Mouse (Mus musculus) liver, postnatal 0 days (tissue): ENCODE measurements around the gene Birc5. TPM values are rescaled to one million over a fixed set of nuclear protein-coding genes. Genes with fewer than 3 reads are reported as not detected.
A peak's percentile ranks its signal among the peaks of the same experiment; 100 is the strongest.

Experiments used
- ATAC-seq: fragments of 200-750 bp; cut with Nextera tagmentation; 2 replicates; pipeline ENCODE4 v1.8.0; 2017; ENCODE audit warnings: mild to moderate bottlenecking, moderate library complexity
- DNase-seq: peaks from one replicate; pipeline ENCODE4 v3.0.0-alpha.2; 2016
- H3K27ac ChIP-seq: fragments of 300-500 bp; sonication (generic); 2 replicates; pipeline ENCODE4 v1.5.1; 2014; ENCODE audit warnings: antibody characterized with exemption, moderate library complexity, mild to moderate bottlenecking, low read depth
- H3K27me3 ChIP-seq: fragments of 300-500 bp; sonication (generic); 2 replicates; pipeline ENCODE4 v1.6.1; 2014; ENCODE audit warnings: low read length, control low read depth, mixed read lengths; ENCODE audit not compliant: insufficient read depth
- H3K36me3 ChIP-seq: fragments of 300-500 bp; sonication (generic); replicated peaks from 2 replicates; pipeline ENCODE4 v1.6.1; 2014; ENCODE audit warnings: mild to moderate bottlenecking, control low read depth, low read length, moderate library complexity, mixed read lengths; ENCODE audit not compliant: insufficient read depth
- H3K4me1 ChIP-seq: fragments of 300-500 bp; sonication (generic); 2 replicates; pipeline ENCODE4 v1.6.1; 2014; ENCODE audit warnings: antibody characterized with exemption, mild to moderate bottlenecking, control low read depth; ENCODE audit not compliant: insufficient read depth
- H3K4me2 ChIP-seq: fragments of 300-500 bp; sonication (generic); 2 replicates; pipeline ENCODE4 v1.6.1; 2014; ENCODE audit warnings: low read depth, mild to moderate bottlenecking, low read length, moderate library complexity, mixed read lengths
- H3K4me3 ChIP-seq: fragments of 300-500 bp; sonication (generic); 2 replicates; pipeline ENCODE4 v1.5.1; 2014; ENCODE audit warnings: low read depth, low read length
- H3K9ac ChIP-seq: fragments of 300-500 bp; sonication (generic); replicated peaks from 2 replicates; pipeline ENCODE4 v1.6.1; 2014; ENCODE audit warnings: mild to moderate bottlenecking, moderate library complexity
- H3K9me3 ChIP-seq: fragments of 300-500 bp; sonication (generic); 2 replicates; pipeline ENCODE4 v1.6.1; 2016; ENCODE audit warnings: mild to moderate bottlenecking, control low read depth, low read length, mixed read lengths
- CTCF ChIP-seq: sonication (generic); IDR thresholded peaks from 2 replicates; pipeline ENCODE4 v1.5.1; 2016; ENCODE audit warnings: antibody characterized with exemption, low read depth
- EP300 ChIP-seq: IDR thresholded peaks from 2 replicates; pipeline ENCODE4 v1.6.1; 2016; ENCODE audit warnings: antibody characterized with exemption, low read depth, mild to moderate bottlenecking
- WGBS: fragments of 180-500 bp; shearing (Covaris S2); extraction: QIAGEN DNeasy Blood & Tissue Kit; methylation state at CpG from one replicate; pipeline ENCODE4 v1.1.7; 2014; ENCODE audit not compliant: insufficient replicate concordance; 5-methylcytosine and 5-hydroxymethylcytosine counted together
- polyA plus RNA-seq: library from polyadenylated mRNA; unstranded; fragments of >200 nt; fragmentation: Nextera tagmentation; extraction: Ambion mirVana; gene quantifications from 2 replicates; pipeline ENCODE4 v1.2.1, GENCODE M21; 2015

The Birc5 gene
- polyA plus RNA-seq, 1 experiment from 2014 or later, result 197 TPM

DNA sequence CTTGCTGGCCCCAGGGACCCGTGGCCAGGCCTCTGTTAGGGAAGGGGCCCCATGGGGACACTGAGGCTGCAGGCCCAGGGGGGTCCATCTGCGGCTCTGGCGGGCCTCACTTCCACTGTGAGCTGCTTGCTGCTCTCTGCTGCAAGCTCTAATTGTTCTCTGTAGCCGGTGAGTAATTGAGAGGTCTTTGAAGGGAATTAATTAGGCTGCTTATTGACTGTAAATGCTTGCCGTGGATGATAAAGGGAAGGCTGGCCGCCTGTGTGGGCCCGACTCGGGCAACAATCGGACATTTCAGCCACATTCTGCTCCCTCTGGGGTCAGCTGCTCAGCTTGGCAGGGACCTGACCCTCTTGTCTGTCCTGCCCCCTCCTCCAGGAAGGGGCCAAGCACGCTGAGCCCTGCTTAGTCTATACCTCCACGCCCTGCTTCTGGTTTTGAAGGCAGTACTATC, 40.9 kb downstream of the Birc5 start:
- ATAC-seq (no peak), DNase-seq (no peak)
- Histone ChIP-seq H3K4me1 (peaks cover 47% of the 10 kb centered on the region), H3K36me3 (no peaks in the 10 kb centered on the region), H3K9ac (0 out of 2 replicates have a peak overlapping the region, but pooled peaks have one; percentile 2), H3K4me3 (no peak overlapping the region), H3K27me3 (no peaks in the 10 kb centered on the region), H3K27ac (peak overlapping the region; percentile 69), H3K4me2 (no peak overlapping the region), H3K9me3 (no peaks in the 10 kb centered on the region)
- TF ChIP-seq EP300 (no peak), CTCF (no peak)
- WGBS, result 41% methylated on average over 11 of the region's 11 CpGs

DNA sequence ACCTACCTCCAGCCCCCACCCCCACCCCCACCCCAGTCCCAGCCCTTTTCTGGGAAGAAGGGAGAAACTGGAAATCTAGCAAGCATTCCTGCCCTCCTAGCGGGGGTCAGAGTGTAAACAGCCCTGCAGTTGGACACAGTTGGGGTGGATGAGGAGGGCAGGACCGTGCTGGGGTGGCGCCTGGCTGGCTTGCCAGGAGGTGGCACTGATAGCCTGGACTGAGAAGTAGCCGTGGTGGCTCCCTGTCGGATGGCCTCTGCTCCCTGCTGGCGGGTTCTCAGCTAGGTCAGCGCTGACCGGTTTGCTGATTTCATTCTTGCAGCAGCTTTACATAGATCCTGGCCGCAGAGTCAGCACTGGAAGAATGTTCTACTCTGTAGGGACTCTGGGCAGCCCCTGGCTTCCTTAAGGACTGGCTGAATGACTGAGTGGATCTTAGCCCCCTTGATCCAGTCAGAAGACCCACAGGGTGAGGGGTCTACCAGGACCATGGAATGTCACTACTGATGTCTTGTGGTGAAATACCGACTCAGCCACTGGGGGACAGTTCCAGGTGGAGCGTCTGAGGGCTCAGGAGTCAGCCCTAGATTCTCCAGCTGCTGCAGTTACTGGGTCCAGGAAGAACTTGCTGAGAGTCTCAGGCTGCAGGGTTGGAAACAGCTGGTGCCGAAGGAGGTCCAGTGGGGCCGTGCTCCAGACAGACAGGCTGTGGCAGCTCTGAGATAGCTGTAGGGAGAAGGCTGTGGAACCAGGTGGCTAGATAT, 41.6 kb downstream of the Birc5 start:
- Histone ChIP-seq H3K9ac (no peak overlapping the region), H3K4me2 (no peak overlapping the region; the same call in 1 of the 2 replicates), H3K4me3 (no peak overlapping the region), H3K27ac (peak overlapping the region; percentile 69), H3K27me3 (no peaks in the 10 kb centered on the region), H3K9me3 (no peaks in the 10 kb centered on the region), H3K4me1 (peaks cover 46% of the 10 kb centered on the region), H3K36me3 (no peaks in the 10 kb centered on the region)
- DNase-seq (peak; percentile 61), ATAC-seq (peak; percentile 64)
- WGBS, result 41% methylated on average over 13 of the region's 13 CpGs
- TF ChIP-seq CTCF (peak; percentile 58), EP300 (no peak)

DNA sequence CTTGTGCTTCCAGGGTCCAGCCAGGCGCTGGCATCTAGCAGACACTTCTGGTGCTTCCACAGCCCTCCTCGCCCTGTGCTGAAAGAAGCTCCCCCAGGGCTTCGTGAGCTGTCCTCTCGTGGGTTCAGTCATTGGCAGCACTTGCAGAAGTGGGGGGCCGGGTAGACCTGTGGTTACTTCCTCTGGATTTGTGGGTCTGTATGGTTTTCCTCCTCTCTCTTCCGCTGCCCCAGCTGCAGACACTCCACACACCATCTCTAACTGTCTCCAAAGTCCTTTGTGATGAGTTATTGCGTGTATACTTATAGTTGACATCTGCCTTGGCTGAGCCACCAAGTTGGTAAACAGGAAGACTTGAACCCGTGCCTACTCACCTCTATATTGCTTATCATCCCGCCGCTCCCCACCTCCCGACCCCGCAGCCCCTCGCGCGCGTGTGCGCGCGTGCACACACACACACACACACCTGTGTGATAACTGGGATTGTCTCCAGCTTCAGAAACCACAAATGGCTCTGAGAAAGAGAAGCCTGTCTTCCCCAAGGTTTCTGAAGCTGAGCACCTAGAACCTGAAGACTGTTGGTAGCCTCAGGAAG, 42.6 kb downstream of the Birc5 start:
- Histone ChIP-seq H3K9me3 (no peaks in the 10 kb centered on the region), H3K27me3 (no peaks in the 10 kb centered on the region), H3K4me3 (no peak overlapping the region), H3K4me1 (peaks cover 38% of the 10 kb centered on the region), H3K4me2 (no peak overlapping the region), H3K27ac (peak overlapping the region; percentile 69; the same call in 1 of the 2 replicates), H3K36me3 (no peaks in the 10 kb centered on the region), H3K9ac (no peak overlapping the region)
- no peak for DNase-seq
- WGBS, result 68% methylated on average over 19 of the region's 19 CpGs
- ATAC-seq, result no peak
- TF ChIP-seq EP300 (no peak), CTCF (no peak)

DNA sequence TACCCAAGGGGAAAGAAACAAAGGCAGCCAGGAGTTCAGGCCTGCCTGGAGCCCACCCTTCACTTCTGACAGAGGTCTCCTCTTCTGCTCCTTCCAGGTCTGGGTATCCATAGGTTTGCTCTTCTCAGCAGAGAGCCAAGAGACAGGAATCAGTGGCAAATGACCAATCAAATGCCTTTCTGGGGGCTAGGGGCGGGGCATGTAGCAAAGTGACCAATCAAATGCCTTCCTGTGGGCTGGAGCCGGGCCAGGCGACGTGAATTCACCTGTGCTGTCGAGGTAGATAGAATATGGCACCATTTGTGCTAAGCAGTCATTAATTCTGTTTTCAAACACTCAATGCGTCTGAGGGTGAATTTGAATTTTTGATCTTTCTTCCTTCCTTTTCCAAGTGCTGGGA, 43.1 kb downstream of the Birc5 start:
- Histone ChIP-seq H3K9me3 (no peaks in the 10 kb centered on the region), H3K36me3 (no peaks in the 10 kb centered on the region), H3K27ac (no peak overlapping the region), H3K27me3 (no peaks in the 10 kb centered on the region), H3K4me2 (no peak overlapping the region), H3K4me3 (no peak overlapping the region), H3K4me1 (peaks cover 34% of the 10 kb centered on the region), H3K9ac (no peak overlapping the region)
- TF ChIP-seq EP300 (no peak), CTCF (no peak)
- no peak for ATAC-seq
- 46% methylated on average over 6 of the region's 6 CpGs for WGBS
- peak; percentile 44 for DNase-seq

DNA sequence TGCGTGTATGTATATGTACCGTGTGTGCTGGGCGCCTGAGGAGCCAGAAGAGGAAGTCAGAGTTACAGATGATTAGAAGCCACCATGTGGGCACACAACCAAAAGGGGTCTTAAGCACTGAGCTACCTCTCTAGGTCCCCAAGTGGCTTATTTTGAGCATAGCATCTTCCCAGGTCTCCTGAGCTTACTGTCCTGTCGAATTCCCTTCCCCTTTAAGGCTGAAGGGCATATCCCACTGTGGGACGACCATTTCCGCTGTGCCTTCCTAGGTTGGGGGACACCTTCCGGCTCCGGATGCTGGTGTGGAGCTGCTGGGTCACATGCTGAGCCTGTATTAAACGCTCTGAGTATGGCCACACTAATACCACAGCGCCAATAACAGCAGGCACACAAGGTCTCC, 45.6 kb downstream of the Birc5 start:
- WGBS, result 45% methylated on average over 10 of the region's 10 CpGs
- Histone ChIP-seq H3K4me1 (peaks cover 22% of the 10 kb centered on the region), H3K9me3 (no peaks in the 10 kb centered on the region), H3K27me3 (no peaks in the 10 kb centered on the region), H3K36me3 (no peaks in the 10 kb centered on the region), H3K27ac (0 out of 2 replicates have a peak overlapping the region, but pooled peaks have one; percentile 13), H3K4me2 (no peak overlapping the region), H3K4me3 (no peak overlapping the region), H3K9ac (no peak overlapping the region)
- TF ChIP-seq CTCF (peak; percentile 12; the same call in 1 of the 2 replicates), EP300 (no peak)
- DNase-seq (no peak), ATAC-seq (0 out of 2 replicates have a peak, but pooled peaks have one; percentile 16)

DNA sequence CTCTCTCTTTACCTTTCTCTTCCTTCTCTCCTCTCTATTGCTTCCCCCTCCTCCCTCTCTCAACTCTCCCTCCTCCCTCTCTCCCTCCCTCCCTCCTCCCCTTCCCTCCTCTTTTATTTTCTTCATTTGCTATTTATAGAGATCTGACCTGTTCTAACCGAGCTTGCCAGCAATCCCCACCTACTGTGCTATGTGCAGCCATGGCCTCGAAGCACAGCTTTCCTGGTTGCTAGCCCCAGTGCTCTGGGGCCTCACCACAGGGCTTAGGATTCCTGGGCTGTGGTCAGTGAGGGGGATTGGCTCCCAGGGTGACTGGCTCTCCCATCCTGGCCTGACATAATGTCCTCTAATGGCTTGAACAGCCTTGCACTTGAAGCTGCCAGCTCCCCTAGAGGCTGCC, 47.5 kb downstream of the Birc5 start:
- H3K9ac ChIP-seq, result no peak overlapping the region
- no peak for ATAC-seq
- no peaks in the 10 kb centered on the region for H3K36me3 ChIP-seq
- no peaks in the 10 kb centered on the region for H3K9me3 ChIP-seq
- TF ChIP-seq EP300, result no peak
- TF ChIP-seq CTCF, result no peak
- no peak overlapping the region for H3K27ac ChIP-seq
- no peak for DNase-seq
- H3K4me3 ChIP-seq, result no peak overlapping the region
- 0 out of 2 replicates have a peak, but pooled peaks cover 5% of the 10 kb centered on the region for H3K4me1 ChIP-seq
- WGBS, result 50% methylated on average over 2 of the region's 2 CpGs
- no peaks in the 10 kb centered on the region for H3K27me3 ChIP-seq
- H3K4me2 ChIP-seq, result no peak overlapping the region
